Mouse (Mus musculus) hindbrain, embryonic 10.5 days (tissue): ENCODE results near the gene Fbxw17. TPM values are rescaled to one million over a fixed set of nuclear protein-coding genes. Genes with fewer than 3 reads are reported as not detected.
A peak's percentile ranks its signal among the peaks of the same experiment; 100 is the strongest.
"Not testable (repeated sequence)": the region's sequence is repeated elsewhere in the genome, so short reads cannot be mapped to it uniquely, and the experiment has no call there.

Experiments
- DNase-seq: peaks from one replicate; pipeline ENCODE4 v3.0.0-alpha.2; 2017; ENCODE audit warnings: low spot score
- H3K27ac ChIP-seq: fragments of 300-500 bp; sonication (generic); 2 replicates; pipeline ENCODE4 v1.5.1; 2016; ENCODE audit warnings: mild to moderate bottlenecking, moderate library complexity
- H3K27me3 ChIP-seq: fragments of 300-500 bp; sonication (generic); 2 replicates; pipeline ENCODE4 v1.6.1; 2016; ENCODE audit warnings: mild to moderate bottlenecking; ENCODE audit not compliant: poor library complexity, insufficient read depth, severe bottlenecking
- H3K36me3 ChIP-seq: fragments of 300-500 bp; sonication (generic); 2 replicates; pipeline ENCODE4 v1.6.1; 2016; ENCODE audit warnings: mild to moderate bottlenecking, moderate library complexity
- H3K4me1 ChIP-seq: fragments of 300-500 bp; sonication (generic); replicated peaks from 2 replicates; pipeline ENCODE4 v1.6.1; 2016; ENCODE audit warnings: mild to moderate bottlenecking
- H3K4me3 ChIP-seq: fragments of 300-500 bp; sonication (generic); 2 replicates; pipeline ENCODE4 v1.5.1; 2016; ENCODE audit warnings: mild to moderate bottlenecking, moderate library complexity
- H3K9me3 ChIP-seq: fragments of 300-500 bp; sonication (generic); 2 replicates; pipeline ENCODE4 v1.6.1; 2016; ENCODE audit warnings: mild to moderate bottlenecking, moderate library complexity
- WGBS: fragments of 180-500 bp; shearing (Covaris S2); methylation state at CpG from one replicate; pipeline ENCODE4 v1.1.7; 2016; 5-methylcytosine and 5-hydroxymethylcytosine counted together
- polyA plus RNA-seq: library from polyadenylated mRNA; unstranded; fragments of >200 nt; fragmentation: Nextera tagmentation; extraction: Ambion mirVana; gene quantifications from 2 replicates; pipeline ENCODE4 v1.2.1, GENCODE M21; 2016

The Fbxw17 gene
- polyA plus RNA-seq = 33.0 and 36.7 TPM in 2 replicates

DNA sequence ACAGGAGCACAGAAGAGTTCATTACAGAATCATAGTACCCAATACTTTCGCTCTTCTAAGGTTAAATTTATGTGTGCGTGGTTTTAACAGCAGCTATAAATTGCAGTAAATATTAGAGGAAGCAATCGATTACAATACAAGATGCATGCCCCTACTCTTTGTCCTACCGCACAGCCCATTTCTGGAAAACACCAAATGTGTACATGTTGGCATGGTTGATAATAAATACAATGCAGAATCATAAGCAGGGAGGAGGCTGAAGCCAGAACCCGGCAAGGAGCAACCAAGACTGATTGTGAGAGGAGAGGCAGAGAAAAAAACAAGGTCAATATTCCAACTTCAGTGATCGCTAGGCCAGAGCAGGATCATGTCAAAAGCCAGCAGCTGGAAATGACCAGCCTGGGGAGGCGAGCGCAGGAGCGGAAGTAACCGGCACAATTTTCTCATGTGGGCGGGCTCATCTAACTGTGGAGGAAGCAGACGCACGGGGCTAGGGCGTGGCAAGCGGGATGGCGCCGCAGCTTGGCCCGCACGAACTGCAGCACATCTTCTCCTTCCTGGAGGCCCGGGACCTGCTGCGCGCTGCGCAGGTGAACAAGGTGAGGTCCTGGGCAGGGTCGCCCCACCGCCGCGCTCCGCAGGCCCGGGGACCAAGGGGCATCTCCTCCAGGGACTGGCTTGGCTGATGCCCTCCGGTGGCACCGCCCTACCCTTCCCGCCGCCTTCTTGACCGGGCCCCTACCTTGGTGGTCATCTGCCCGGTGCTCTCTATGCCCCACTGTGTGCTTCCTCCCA is at the start of gene Fbxw17:
TSS of gene Fbxw17 (plus strand) at position 476 of the 795 bp plus-strand sequence.
- peak; percentile 81 for DNase-seq
- peak within 1 kb of the TSS; percentile 94 for H3K27ac ChIP-seq
- 12% methylated on average over 35 of the region's 35 CpGs for WGBS
- no peaks in the 10 kb centered on the region for H3K27me3 ChIP-seq
- no peaks in the 10 kb centered on the region for H3K9me3 ChIP-seq
- H3K4me3 ChIP-seq = peak within 1 kb of the TSS; percentile 91
- peaks cover 15% of the 10 kb centered on the region for H3K4me1 ChIP-seq
- H3K36me3 ChIP-seq = peaks cover 23% of the 10 kb centered on the region

DNA sequence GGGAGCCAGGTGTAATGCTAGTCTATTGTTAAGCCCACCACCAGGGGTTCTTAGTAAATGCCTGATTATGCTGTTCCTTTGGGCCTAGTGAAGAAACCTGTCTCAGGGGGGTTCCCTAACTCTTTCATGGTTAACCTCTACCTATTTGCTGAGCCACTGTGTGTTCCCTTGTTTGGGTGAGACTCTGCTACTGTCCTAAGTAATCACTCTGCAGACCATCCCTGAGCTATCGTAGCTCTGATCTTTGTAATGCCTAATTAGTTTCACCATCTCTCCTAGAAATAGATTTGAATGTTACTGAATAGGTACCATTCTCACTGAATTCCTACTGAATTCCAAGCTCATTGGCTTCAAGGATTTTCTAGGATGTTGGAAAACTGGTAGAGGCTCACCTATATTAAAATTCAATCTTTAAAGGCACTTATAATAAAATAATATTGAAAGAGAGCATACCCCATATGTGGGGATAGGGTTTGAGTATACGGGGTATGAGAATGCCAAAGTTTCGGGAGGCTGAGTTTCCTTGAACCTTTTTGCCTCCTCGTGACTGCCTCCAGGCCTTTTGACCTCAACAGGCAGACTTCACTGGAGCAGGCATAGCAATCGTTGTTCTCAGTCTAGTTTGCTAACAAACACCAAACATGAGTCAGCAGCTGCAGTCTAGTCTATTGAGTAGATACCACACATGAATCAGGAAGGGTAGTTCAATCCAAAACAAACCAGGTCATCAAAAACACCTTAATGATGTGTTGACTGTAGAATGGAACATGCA is 44.5 kb upstream of the Fbxw17 start:
- not testable (repeated sequence) for H3K4me3 ChIP-seq, H3K9me3 ChIP-seq, H3K4me1 ChIP-seq, H3K36me3 ChIP-seq, DNase-seq, H3K27ac ChIP-seq, H3K27me3 ChIP-seq
- 69% methylated on average over 5 of the region's 5 CpGs for WGBS

DNA sequence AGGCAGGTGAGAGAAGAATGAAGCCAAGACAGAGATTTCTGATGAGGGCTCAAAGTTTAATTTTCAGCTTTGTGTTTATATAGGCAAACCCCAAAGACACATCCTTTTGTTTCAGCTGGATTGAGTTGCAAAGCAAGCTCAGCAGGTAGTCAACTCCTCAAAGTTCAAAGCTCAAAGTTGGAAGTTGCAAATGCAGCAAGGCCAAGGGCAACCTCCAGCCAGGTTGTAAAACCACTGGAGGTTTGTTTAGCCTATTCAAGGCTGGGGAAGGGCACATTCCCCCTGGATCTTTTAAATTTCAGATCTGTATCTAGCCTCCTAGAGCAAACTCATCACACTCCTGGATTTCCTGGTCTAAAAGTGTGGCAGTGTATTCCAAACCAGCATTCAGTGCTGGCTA is 28.5 kb upstream of the Fbxw17 start:
- H3K27ac ChIP-seq, DNase-seq, H3K4me3 ChIP-seq, H3K27me3 ChIP-seq, H3K4me1 ChIP-seq, H3K36me3 ChIP-seq, H3K9me3 ChIP-seq: not testable (repeated sequence)

DNA sequence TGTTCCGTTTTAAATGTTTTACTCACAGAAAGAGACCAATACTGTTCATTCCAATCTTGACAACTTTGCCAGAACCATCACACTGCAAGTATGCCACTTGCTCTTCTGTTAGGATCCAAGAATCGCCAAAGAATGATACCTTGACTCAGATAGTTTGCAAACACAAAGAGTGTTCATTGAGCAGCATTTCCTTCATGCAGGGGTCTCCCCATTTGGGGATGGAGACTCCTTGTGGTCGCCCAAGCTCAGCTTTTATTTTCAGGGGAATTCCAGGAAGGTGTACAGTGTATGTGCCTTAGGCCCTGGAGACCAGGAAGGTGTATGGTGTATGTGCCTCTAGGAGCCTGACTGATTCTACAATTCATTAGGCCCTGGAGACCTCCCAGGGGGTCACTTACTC is 757 bp downstream of the Fbxw17 start:
- H3K36me3 ChIP-seq = peaks cover 31% of the 10 kb centered on the region
- peak overlapping the region; percentile 91 for H3K4me3 ChIP-seq
- no peaks in the 10 kb centered on the region for H3K9me3 ChIP-seq
- 57% methylated on average over 3 of the region's 3 CpGs for WGBS
- peak overlapping the region; percentile 94 for H3K27ac ChIP-seq
- no peaks in the 10 kb centered on the region for H3K27me3 ChIP-seq
- H3K4me1 ChIP-seq = peaks cover 15% of the 10 kb centered on the region
- peak; percentile 5 for DNase-seq

DNA sequence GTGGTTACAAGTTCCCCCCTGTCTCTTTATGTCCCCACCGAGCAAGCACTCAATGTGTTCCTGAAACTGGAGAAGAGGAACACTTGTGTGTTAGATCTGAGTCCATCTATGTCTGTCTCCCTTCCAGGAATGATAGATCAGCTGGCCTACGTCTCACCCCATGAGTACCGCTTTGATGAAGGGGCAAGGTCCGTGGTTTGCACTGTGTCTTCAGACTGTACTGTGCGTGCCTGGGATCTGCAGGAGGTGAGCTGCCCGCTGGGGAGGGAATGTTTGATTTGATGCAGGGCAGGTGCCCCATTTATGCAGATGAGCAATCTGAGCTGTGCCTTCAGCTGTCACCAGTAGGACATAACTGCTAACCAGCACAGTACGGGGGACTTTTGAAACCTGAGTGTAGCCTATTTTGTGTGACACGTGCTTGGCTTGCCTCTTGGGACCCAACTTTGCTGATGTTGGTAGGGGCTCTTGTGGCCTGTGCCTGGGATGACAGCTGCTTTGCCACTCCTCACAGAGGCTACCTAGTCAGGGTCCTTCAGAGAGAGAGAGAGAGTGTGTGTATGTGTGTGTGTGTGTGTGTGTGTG is 6.1 kb downstream of the Fbxw17 start:
- DNase-seq = no peak
- Histone ChIP-seq H3K36me3 (peaks cover 84% of the 10 kb centered on the region), H3K4me1 (peaks cover 4% of the 10 kb centered on the region), H3K27me3 (no peaks in the 10 kb centered on the region), H3K4me3 (no peak overlapping the region), H3K27ac (no peak overlapping the region), H3K9me3 (no peaks in the 10 kb centered on the region)
- WGBS = 91% methylated on average over 8 of the region's 8 CpGs

- H3K27ac ChIP-seq = no peak overlapping the region
- peaks cover 92% of the 10 kb centered on the region for H3K36me3 ChIP-seq
- H3K4me1 ChIP-seq = no peaks in the 10 kb centered on the region
- no peak overlapping the region for H3K4me3 ChIP-seq
- H3K27me3 ChIP-seq = no peaks in the 10 kb centered on the region
- no peak for DNase-seq
- 92% methylated on average over 2 of the region's 2 CpGs for WGBS
- no peaks in the 10 kb centered on the region for H3K9me3 ChIP-seq
Measured at GRCm38 (mm10) chr13:50424517-50424916, 6.9 kb downstream of the Fbxw17 start.

DNA sequence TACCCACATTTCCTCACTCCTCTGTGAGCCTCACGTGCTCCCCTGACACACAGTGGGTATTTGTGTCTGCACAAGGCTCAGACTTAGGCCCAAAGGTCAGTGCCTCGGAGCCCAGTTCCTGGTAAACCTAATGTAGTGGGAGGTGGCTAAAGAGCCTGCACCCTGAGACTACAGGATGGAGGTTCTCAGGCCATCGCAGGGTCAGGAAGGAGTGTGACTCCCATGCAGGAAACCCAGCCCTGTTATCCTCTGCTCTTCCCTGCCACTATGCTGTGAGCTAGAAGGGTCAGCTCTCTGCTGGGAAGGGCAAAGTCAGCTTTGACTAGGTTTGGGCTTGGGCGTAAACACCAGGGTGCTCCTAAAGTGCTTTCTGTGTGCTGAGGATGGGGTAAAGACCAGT is 9.0 kb downstream of the Fbxw17 start:
- Histone ChIP-seq H3K36me3 (peaks cover 97% of the 10 kb centered on the region), H3K9me3 (no peaks in the 10 kb centered on the region), H3K27me3 (no peaks in the 10 kb centered on the region), H3K27ac (no peak overlapping the region), H3K4me3 (no peak overlapping the region), H3K4me1 (no peaks in the 10 kb centered on the region)
- 88% methylated on average over 4 of the region's 4 CpGs for WGBS
- DNase-seq = no peak

GRCm38 (mm10) chr13:50443812-50444211 is 26.1 kb downstream of the Fbxw17 start, which contains the start of gene Gm47429:
TSS of gene Gm47429 (minus strand) at chr13:50443912.
- WGBS = 89% methylated on average over 2 of the region's 2 CpGs

GRCm38 (mm10) chr13:50445261-50445660 is 27.6 kb downstream of the Fbxw17 start:
- no peaks in the 10 kb centered on the region for H3K36me3 ChIP-seq
- no peaks in the 10 kb centered on the region for H3K9me3 ChIP-seq
- 61% methylated on average over 4 of the region's 4 CpGs for WGBS
- no peaks in the 10 kb centered on the region for H3K4me1 ChIP-seq
- H3K27ac ChIP-seq = no peak overlapping the region
- H3K27me3 ChIP-seq = no peaks in the 10 kb centered on the region
- no peak overlapping the region for H3K4me3 ChIP-seq
- DNase-seq = no peak

More at GRCm38 (mm10) chr13:50443812-50444211, 26.1 kb downstream of the Fbxw17 start, which contains the start of gene Gm47429:
- no peak within 1 kb of the TSS for H3K27ac ChIP-seq
- no peak for DNase-seq
- H3K4me1 ChIP-seq = no peaks in the 10 kb centered on the region
- H3K4me3 ChIP-seq = no peak within 1 kb of the TSS
- no peaks in the 10 kb centered on the region for H3K9me3 ChIP-seq
- H3K36me3 ChIP-seq = no peaks in the 10 kb centered on the region
- H3K27me3 ChIP-seq = no peaks in the 10 kb centered on the region

DNA sequence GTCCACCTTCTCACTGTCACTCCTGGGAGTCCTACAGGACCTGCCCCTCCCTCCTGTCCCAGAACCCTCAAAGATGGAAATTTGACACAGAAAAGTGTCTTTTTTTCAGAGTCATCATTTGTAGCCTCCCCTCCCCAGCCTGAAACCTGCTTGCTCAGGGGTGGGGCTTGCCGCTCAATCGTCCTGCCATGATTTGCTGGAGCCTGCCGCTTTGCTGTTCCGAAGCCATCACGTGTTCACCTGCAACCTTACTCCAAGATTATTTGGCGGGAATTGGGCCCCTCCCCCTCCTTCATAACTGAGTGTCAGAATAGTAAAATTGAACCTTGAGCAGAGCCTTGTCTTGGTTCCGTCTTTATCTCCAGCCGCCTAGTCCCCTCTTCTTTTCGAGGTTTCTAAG is 34.6 kb downstream of the Fbxw17 start:
- not testable (repeated sequence) for H3K4me3 ChIP-seq, DNase-seq, H3K27ac ChIP-seq, H3K27me3 ChIP-seq, H3K9me3 ChIP-seq, H3K36me3 ChIP-seq, H3K4me1 ChIP-seq
- WGBS = 71% methylated on average over 9 of the region's 9 CpGs

- no peak for DNase-seq
Measured at GRCm38 (mm10) chr13:50453426-50453825, 35.8 kb downstream of the Fbxw17 start.

GRCm38 (mm10) chr13:50460433-50460832 is 42.8 kb downstream of the Fbxw17 start:
- H3K27me3 ChIP-seq, DNase-seq, H3K36me3 ChIP-seq, H3K9me3 ChIP-seq, H3K4me1 ChIP-seq, H3K4me3 ChIP-seq, H3K27ac ChIP-seq: not testable (repeated sequence)
- 51% methylated on average over 2 of the region's 2 CpGs for WGBS

More at GRCm38 (mm10) chr13:50453426-50453825, 35.8 kb downstream of the Fbxw17 start:
- no peak overlapping the region for H3K27ac ChIP-seq
- H3K36me3 ChIP-seq = no peaks in the 10 kb centered on the region
- no peak overlapping the region for H3K4me3 ChIP-seq
- no peaks in the 10 kb centered on the region for H3K9me3 ChIP-seq
- H3K4me1 ChIP-seq = no peaks in the 10 kb centered on the region
- no peaks in the 10 kb centered on the region for H3K27me3 ChIP-seq
- 38% methylated on average over 4 of the region's 4 CpGs for WGBS
